Mouse (Mus musculus) liver, embryonic 14.5 days (tissue): ENCODE measurements at regions not wholly inside any gene's neighbourhood (a gene's known extent, or its start where the extent isn't known, plus 50 kb on each side); places are given as distances from the start of the nearest gene placed in this dataset.

Experiments
- ATAC-seq: fragments of 200-750 bp; cut with Nextera tagmentation; 2 replicates; pipeline ENCODE4 v1.8.0; 2017; ENCODE audit warnings: moderate number of reproducible peaks, mild to moderate bottlenecking, moderate library complexity; ENCODE audit not compliant: insufficient read depth
- DNase-seq, 3 experiments: peaks; one replicate each; pipeline ENCODE4 v3.0.0-alpha.2; 2012 to 2013; ENCODE audit warnings: low read depth in 3 of 3, low spot score in 3 of 3
- H3K27ac ChIP-seq: fragments of 300-500 bp; sonication (generic); 2 replicates; pipeline ENCODE4 v1.5.1; 2014; ENCODE audit warnings: moderate library complexity, mild to moderate bottlenecking, control low read depth, inconsistent platforms
- H3K27me3 ChIP-seq: fragments of 300-500 bp; sonication (generic); 2 replicates; pipeline ENCODE4 v1.6.1; 2014; ENCODE audit warnings: mild to moderate bottlenecking, low read length, moderate library complexity; ENCODE audit not compliant: control insufficient read depth, insufficient read depth
- H3K36me3 ChIP-seq: fragments of 300-500 bp; sonication (generic); replicated peaks from 2 replicates; pipeline ENCODE4 v1.6.1; 2014; ENCODE audit warnings: low read depth; ENCODE audit not compliant: control insufficient read depth, insufficient read depth
- H3K4me1 ChIP-seq, 2 experiments: fragments of 200-500 bp in 1 of 2; fragments of 300-500 bp in 1 of 2; sonication (generic) in 1 of 2; replicated peaks; 2 replicates each; pipeline ENCODE4 v1.6.1; 2012 to 2014; ENCODE audit warnings: antibody characterized with exemption in 1 of 2, inconsistent platforms in 1 of 2, low read length in 1 of 2; ENCODE audit not compliant: control insufficient read depth in 2 of 2, insufficient read depth in 2 of 2
- H3K4me2 ChIP-seq: fragments of 300-500 bp; sonication (generic); 2 replicates; pipeline ENCODE4 v1.6.1; 2014; ENCODE audit warnings: low read depth, mild to moderate bottlenecking, control low read depth, moderate library complexity
- H3K4me3 ChIP-seq, 2 experiments: fragments of 200-500 bp in 1 of 2; fragments of 300-500 bp in 1 of 2; sonication (generic) in 1 of 2; 2 replicates each; pipeline ENCODE4 v1.5.1; 2012 to 2014; ENCODE audit warnings: low read depth in 2 of 2, low read length in 2 of 2, mild to moderate bottlenecking in 2 of 2, control low read depth in 1 of 2, inconsistent platforms in 1 of 2, moderate library complexity in 1 of 2; ENCODE audit not compliant: insufficient read depth in 1 of 2
- H3K9ac ChIP-seq: fragments of 300-500 bp; sonication (generic); replicated peaks from 2 replicates; pipeline ENCODE4 v1.6.1; 2014; ENCODE audit warnings: mild to moderate bottlenecking, control low read depth, moderate library complexity
- H3K9me3 ChIP-seq: fragments of 300-500 bp; sonication (generic); 2 replicates; pipeline ENCODE4 v1.6.1; 2016; ENCODE audit warnings: low read length, mixed read lengths; ENCODE audit not compliant: control insufficient read depth
- CTCF ChIP-seq: IDR thresholded peaks from 2 replicates; pipeline ENCODE4 v1.5.1; 2016; ENCODE audit warnings: antibody characterized with exemption, low read depth, control low read depth
- EP300 ChIP-seq: IDR thresholded peaks from 2 replicates; pipeline ENCODE4 v1.6.1; 2016; ENCODE audit warnings: antibody characterized with exemption, low read depth
- WGBS: fragments of 180-500 bp; shearing (Covaris S2); extraction: QIAGEN DNeasy Blood & Tissue Kit; methylation state at CpG from one replicate; pipeline ENCODE4 v1.1.7; 2014; ENCODE audit not compliant: insufficient replicate concordance; 5-methylcytosine and 5-hydroxymethylcytosine counted together

DNA sequence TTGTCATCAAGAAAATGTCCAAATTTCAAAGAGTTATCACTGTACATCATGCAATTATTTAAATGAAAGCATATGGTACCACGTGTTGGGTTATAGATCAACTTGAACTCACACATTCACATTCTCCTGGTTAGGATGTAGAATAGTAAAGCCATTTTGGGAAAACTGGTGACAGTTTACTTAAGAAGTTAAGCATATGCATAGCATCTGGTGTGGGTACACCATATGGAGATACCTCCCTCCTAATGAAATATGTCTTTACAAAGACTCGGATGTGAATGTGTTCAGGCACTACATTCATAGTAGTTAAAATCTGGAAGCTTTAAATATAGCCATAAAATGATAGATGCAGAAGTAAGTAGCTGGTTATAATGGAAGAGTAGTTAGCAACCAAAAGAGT is 542.0 kb downstream of the Dhx35 start:
- Histone ChIP-seq H3K27me3 (no peaks in the 10 kb centered on the region), H3K9me3 (no peaks in the 10 kb centered on the region), H3K27ac (no peak overlapping the region), H3K9ac (no peak overlapping the region), H3K36me3 (no peaks in the 10 kb centered on the region), H3K4me1 (no peaks in the 10 kb centered on the region), H3K4me2 (no peak overlapping the region), H3K4me3 (no peak overlapping the region)
- ATAC-seq (no peak), DNase-seq (no peak)
- WGBS, result 41% methylated on average over 2 of the region's 2 CpGs
- TF ChIP-seq EP300, result no peak
- TF ChIP-seq CTCF, result no peak

DNA sequence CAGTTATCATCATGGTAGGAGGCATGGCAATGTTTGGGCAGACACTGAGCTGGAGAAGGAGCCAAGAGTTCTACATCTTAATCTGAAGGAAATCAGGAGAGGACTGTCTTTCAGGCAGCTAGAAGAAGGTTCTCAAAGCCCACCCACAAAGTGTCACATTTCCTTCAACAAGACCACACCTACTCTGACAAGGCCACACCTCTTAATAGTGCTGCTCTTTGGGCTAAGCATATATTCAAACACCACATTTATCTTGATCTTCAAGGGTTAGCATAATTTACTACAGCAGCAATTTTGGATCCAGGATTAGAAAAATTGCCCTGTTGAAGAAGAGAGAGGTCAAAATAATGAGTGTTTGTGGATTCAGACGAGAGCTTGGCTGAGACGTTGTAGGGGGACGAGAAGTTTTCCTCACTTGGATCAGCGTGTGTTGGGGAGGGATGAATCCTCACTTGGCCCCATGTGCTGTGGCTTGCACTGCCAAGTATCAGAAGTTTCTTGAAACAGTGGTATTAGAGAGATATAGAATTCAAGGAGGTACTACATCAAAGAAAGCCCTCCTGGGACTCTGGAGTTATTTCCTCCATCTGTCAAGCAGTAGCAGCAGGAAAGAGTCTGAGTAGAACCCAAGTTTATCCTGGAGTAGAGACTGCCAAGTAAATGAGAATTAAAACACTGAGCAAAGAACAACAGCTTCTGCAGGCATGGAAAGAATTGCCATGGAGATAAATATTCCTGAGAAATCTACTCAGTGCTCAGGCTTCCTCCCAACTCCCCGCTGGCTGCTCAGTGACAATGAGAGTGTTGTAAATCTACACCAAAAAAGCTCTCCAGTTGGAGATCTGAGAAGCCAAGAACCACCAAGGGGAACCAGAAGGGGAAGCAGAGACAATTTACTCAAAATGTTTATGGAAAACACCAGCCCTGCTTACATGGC is 549.3 kb downstream of the Dhx35 start:
- H3K9me3 ChIP-seq, result no peaks in the 10 kb centered on the region
- 53% methylated on average over 5 of the region's 5 CpGs for WGBS
- no peak overlapping the region for H3K4me2 ChIP-seq
- TF ChIP-seq CTCF, result no peak
- no peak for TF ChIP-seq EP300
- ATAC-seq, result no peak
- no peak overlapping the region for H3K27ac ChIP-seq
- no peak overlapping the region for H3K9ac ChIP-seq
- H3K27me3 ChIP-seq, result no peaks in the 10 kb centered on the region
- no peak for DNase-seq
- H3K4me3 ChIP-seq, result no peak overlapping the region
- no peaks in the 10 kb centered on the region for H3K4me1 ChIP-seq
- no peaks in the 10 kb centered on the region for H3K36me3 ChIP-seq

DNA sequence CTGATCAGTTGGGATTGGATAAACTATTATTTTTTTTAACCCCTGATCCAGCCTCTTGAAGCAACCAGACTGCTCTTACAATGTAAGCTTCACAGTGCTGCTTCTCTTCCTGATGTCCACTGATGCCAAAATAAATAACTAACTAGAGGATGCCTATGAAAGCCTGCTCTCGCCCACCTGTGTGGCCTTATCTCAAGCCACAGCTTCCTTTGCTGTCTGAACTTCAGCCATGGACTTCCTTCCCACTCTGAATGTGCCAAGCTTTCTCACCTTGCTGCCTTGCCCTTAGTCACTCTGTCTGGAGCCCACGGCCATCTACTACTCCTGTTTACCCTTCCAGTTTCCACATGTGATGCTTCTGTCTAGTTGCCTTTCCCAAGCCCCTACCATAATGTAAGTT is 559.6 kb downstream of the Dhx35 start:
- no peak overlapping the region for H3K4me2 ChIP-seq
- no peak overlapping the region for H3K9ac ChIP-seq
- no peaks in the 10 kb centered on the region for H3K27me3 ChIP-seq
- no peak for ATAC-seq
- no peak for DNase-seq
- no peaks in the 10 kb centered on the region for H3K36me3 ChIP-seq
- 16% methylated on average over 2 of the region's 2 CpGs for WGBS
- no peak overlapping the region for H3K4me3 ChIP-seq
- TF ChIP-seq EP300, result no peak
- TF ChIP-seq CTCF, result no peak
- H3K9me3 ChIP-seq, result no peaks in the 10 kb centered on the region
- H3K27ac ChIP-seq, result no peak overlapping the region
- H3K4me1 ChIP-seq, result no peaks in the 10 kb centered on the region

DNA sequence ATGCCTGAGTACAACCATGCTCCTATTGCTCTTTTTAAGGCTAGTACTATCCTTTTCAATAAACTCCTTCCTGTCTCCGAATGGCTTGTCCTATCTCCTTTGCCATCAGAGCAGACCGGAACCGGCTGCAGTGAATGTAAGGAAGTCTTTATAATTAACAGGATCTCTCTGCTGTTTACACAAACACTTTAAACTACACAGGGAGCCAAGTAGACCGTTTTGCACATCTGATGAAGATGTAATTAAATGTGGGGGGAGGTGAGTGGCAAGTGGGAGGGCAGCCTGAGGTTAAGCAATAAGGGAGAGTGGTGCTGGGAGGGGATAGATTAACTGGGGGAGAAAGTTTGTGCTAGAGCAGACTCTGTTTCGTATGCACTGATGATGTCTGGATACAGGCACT is 561.9 kb downstream of the Dhx35 start:
- H3K9me3 ChIP-seq, result no peaks in the 10 kb centered on the region
- no peak overlapping the region for H3K27ac ChIP-seq
- H3K9ac ChIP-seq, result no peak overlapping the region
- H3K27me3 ChIP-seq, result no peaks in the 10 kb centered on the region
- no peak for TF ChIP-seq EP300
- TF ChIP-seq CTCF, result no peak
- no peaks in the 10 kb centered on the region for H3K4me1 ChIP-seq
- H3K36me3 ChIP-seq, result no peaks in the 10 kb centered on the region
- H3K4me2 ChIP-seq, result no peak overlapping the region
- 8% methylated on average over 5 of the region's 5 CpGs for WGBS
- H3K4me3 ChIP-seq, result no peak overlapping the region
- DNase-seq, result no peak
- ATAC-seq, result no peak

DNA sequence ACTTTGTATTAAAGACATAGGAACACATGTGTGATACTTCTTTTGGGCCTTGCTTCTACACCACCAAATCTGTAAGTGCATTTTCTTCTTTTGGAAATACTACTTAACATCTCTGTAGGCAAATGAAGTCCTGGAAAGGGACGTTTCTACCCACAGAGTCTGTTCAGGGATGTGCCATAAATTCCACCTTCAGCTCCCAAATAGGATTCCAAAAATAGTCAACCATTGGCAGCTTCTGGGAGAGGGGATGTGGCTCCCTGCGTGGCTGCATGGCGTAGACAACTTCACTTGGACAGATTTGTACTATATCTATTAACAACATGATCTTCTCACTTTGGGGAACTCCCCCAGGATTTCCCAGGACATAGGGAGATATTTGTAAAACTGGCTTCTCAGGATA is 566.8 kb downstream of the Dhx35 start:
- Histone ChIP-seq H3K27ac (no peak overlapping the region), H3K4me2 (no peak overlapping the region), H3K36me3 (no peaks in the 10 kb centered on the region), H3K4me1 (no peaks in the 10 kb centered on the region), H3K4me3 (no peak overlapping the region), H3K9ac (no peak overlapping the region), H3K9me3 (no peaks in the 10 kb centered on the region), H3K27me3 (no peaks in the 10 kb centered on the region)
- 70% methylated on average over 3 of the region's 3 CpGs for WGBS
- no peak for TF ChIP-seq CTCF
- TF ChIP-seq EP300, result no peak
- no peak for DNase-seq
- ATAC-seq, result no peak
